Mouse (Mus musculus) CD4-positive, CD25-positive, alpha-beta regulatory T cell (primary cell): ENCODE results near the gene Lcn10. TPM values are rescaled to one million over a fixed set of nuclear protein-coding genes. Genes with fewer than 3 reads are reported as not detected.

Experiments used
- polyA plus RNA-seq: library from polyadenylated mRNA; unstranded; fragments of 100-300 nt; shearing (Covaris generic); gene quantifications from one replicate; pipeline ENCODE4 v1.2.1, GENCODE M21; 2017

Lcn10 gene
- 0.22 TPM for polyA plus RNA-seq

GRCm38 (mm10) chr2:25682426-25682825 is at the start of gene Lcn10:
Gene Lcn10 (plus strand): TSS chr2:25682726.

GRCm38 (mm10) chr2:25652902-25653301 is 29.6 kb upstream of the Lcn10 start, which contains the start of gene Lcn8:
Gene Lcn8 (plus strand): TSS chr2:25653120.

GRCm38 (mm10) chr2:25657652-25658051 is 24.9 kb upstream of the Lcn10 start, which contains the start of gene Lcn5:
Gene Lcn5 (plus strand): TSS chr2:25657952.

GRCm38 (mm10) chr2:25676486-25676885 is 6.0 kb upstream of the Lcn10 start, which contains the start of gene Lcn6:
Gene Lcn6 (plus strand): TSS chr2:25676786.

GRCm38 (mm10) chr2:25699743-25700142 is 17.2 kb downstream of the Lcn10 start, which contains the start of gene Obp2a:
Gene Obp2a (plus strand): TSS chr2:25700043.

GRCm38 (mm10) chr2:25706643-25707481 is 24.3 kb downstream of the Lcn10 start, which contains the start of gene Bmyc:
Gene Bmyc (plus strand): TSS chr2:25706739.

Other genes with a start within 250 kb of the Lcn10 start
- gene Clic3, start 225.9 kb upstream of the Lcn10 start, polyA plus RNA-seq, result 3.2 TPM
- gene Paxx, start 221.6 kb upstream of the Lcn10 start, polyA plus RNA-seq, result 112 TPM
- not detected for gene Ptgds, start 212.7 kb upstream of the Lcn10 start, polyA plus RNA-seq
- not detected for gene Lcn12, start 188.8 kb upstream of the Lcn10 start, polyA plus RNA-seq
- 110 TPM for gene Fbxw5, start 182.0 kb upstream of the Lcn10 start, polyA plus RNA-seq
- 9.6 TPM for gene C8g, start 181.0 kb upstream of the Lcn10 start, polyA plus RNA-seq
- gene Traf2, start 135.8 kb upstream of the Lcn10 start, polyA plus RNA-seq, result 80.4 TPM
- 341 TPM for gene Edf1, start 124.9 kb upstream of the Lcn10 start, polyA plus RNA-seq
- gene Mamdc4, start 107.9 kb upstream of the Lcn10 start, polyA plus RNA-seq, result 1.4 TPM
- gene Phpt1, start 107.5 kb upstream of the Lcn10 start, polyA plus RNA-seq, result 72.2 TPM
- gene Ajm1, start 101.0 kb upstream of the Lcn10 start, polyA plus RNA-seq, result 0.20 TPM
- 51.6 TPM for gene Rabl6, start 74.2 kb upstream of the Lcn10 start, polyA plus RNA-seq
- not detected for gene Ccdc183, start 65.0 kb upstream of the Lcn10 start, polyA plus RNA-seq
- 1.1 TPM for gene Tmem141, start 60.7 kb upstream of the Lcn10 start, polyA plus RNA-seq
- gene Fcna, start 54.7 kb upstream of the Lcn10 start, polyA plus RNA-seq, result 2.9 TPM
- gene Lcn8, start 29.6 kb upstream of the Lcn10 start, polyA plus RNA-seq, result not detected
- gene Lcn5, start 24.8 kb upstream of the Lcn10 start, polyA plus RNA-seq, result not detected
- gene Lcn6, start 5.9 kb upstream of the Lcn10 start, polyA plus RNA-seq, result not detected
- gene Obp2a, start 17.3 kb downstream of the Lcn10 start, polyA plus RNA-seq, result not detected
- gene Bmyc, start 24.0 kb downstream of the Lcn10 start, polyA plus RNA-seq, result 177 TPM
- not detected for gene Obp2b, start 54.3 kb downstream of the Lcn10 start, polyA plus RNA-seq
- not detected for gene Lcn3, start 82.8 kb downstream of the Lcn10 start, polyA plus RNA-seq
- not detected for gene Lcn11, start 94.3 kb downstream of the Lcn10 start, polyA plus RNA-seq
- gene Gm13539, start 99.5 kb downstream of the Lcn10 start, polyA plus RNA-seq, result not detected
- not detected for gene Glt6d1, start 133.1 kb downstream of the Lcn10 start, polyA plus RNA-seq
- gene Lcn9, start 140.4 kb downstream of the Lcn10 start, polyA plus RNA-seq, result not detected
- not detected for gene Sohlh1, start 164.5 kb downstream of the Lcn10 start, polyA plus RNA-seq
- gene Kcnt1, start 181.0 kb downstream of the Lcn10 start, polyA plus RNA-seq, result 0.12 TPM